Mouse (Mus musculus) heart, adult 2 months (tissue): Measurements from ENCODE around the gene Slc22a21.

Experiments used
- CTCF ChIP-seq: fragments of 200-600 bp; IDR thresholded peaks from 2 replicates; pipeline ENCODE4 v1.8.1; 2022; ENCODE audit warnings: antibody characterized with exemption, mild to moderate bottlenecking, moderate library complexity
- EP300 ChIP-seq: fragments of 200-500 bp; IDR thresholded peaks from 2 replicates; pipeline ENCODE4 v1.6.1; 2011; ENCODE audit warnings: low read depth, low read length, control low read depth; ENCODE audit not compliant: insufficient read depth
- POLR2A ChIP-seq: fragments of 200-500 bp; IDR thresholded peaks from 2 replicates; pipeline ENCODE4 v1.6.1; 2011; ENCODE audit warnings: mild to moderate bottlenecking, low read depth, low read length, control low read depth; ENCODE audit not compliant: insufficient read depth

GRCm38 (mm10) chr11:53900991-53901390, 79.1 kb downstream of the Slc22a21 start:
- TF ChIP-seq CTCF (no peak), POLR2A (no peak), EP300 (no peak)
